Mouse (Mus musculus): ENCODE measurements at regions not wholly inside any gene's neighbourhood (a gene's known extent, or its start where the extent isn't known, plus 50 kb on each side); places are given as distances from the start of the nearest gene placed in this dataset.

GRCm38 (mm10) chr9:87894596-87894995, 163.5 kb upstream of the Tbx18 start:
- WGBS: 43% methylated on average over 3 of the region's 3 CpGs
- DNase-seq (ENCODE audit: low spot score): no peak
- no peaks in the 10 kb centered on the region for H3K36me3 ChIP-seq
- H3K27ac ChIP-seq (replicated peaks): peak overlapping the region; percentile 70
- no peaks in the 10 kb centered on the region for H3K9me3 ChIP-seq (replicated peaks)
- peak overlapping the region; percentile 23; the same call in 1 of the 2 replicates for H3K4me3 ChIP-seq
- H3K27me3 ChIP-seq (ENCODE audit: low read depth, poor library complexity, severe bottlenecking): no peaks in the 10 kb centered on the region
- peaks cover 20% of the 10 kb centered on the region for H3K4me1 ChIP-seq

DNA sequence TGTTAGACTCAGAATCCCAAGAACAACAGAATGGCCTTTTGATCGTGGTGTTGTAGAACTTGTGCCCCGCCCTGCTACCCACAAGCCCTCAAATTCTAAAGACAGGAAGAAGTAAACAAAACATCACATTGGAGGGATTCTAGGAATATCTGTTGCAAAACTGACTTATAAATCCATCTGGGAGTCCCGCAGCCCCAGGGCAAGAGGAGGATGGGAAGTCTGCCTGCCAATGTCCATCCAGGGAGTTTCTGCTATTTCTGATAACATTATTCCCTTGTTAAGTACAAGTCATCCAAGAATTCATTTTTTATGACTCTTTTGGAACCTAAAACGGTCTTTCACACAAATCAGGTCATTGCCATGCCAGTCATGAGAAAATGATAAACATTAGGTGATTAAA, 164.5 kb upstream of the Tbx18 start:
- Histone ChIP-seq H3K36me3 (no peaks in the 10 kb centered on the region), H3K4me1 (peaks cover 24% of the 10 kb centered on the region), H3K27me3 (ENCODE audit: low read depth, poor library complexity, severe bottlenecking) (no peaks in the 10 kb centered on the region), H3K27ac (replicated peaks) (no peak overlapping the region), H3K4me3 (no peak overlapping the region), H3K9me3 (replicated peaks) (no peaks in the 10 kb centered on the region)
- DNase-seq (ENCODE audit: low spot score): no peak
- WGBS: 88% methylated on average over 4 of the region's 4 CpGs

- no peak for DNase-seq (ENCODE audit: low spot score)
- no peak overlapping the region for H3K4me3 ChIP-seq
- no peaks in the 10 kb centered on the region for H3K27me3 ChIP-seq (ENCODE audit: low read depth, poor library complexity, severe bottlenecking)
- no peak overlapping the region for H3K27ac ChIP-seq (replicated peaks)
- no peaks in the 10 kb centered on the region for H3K36me3 ChIP-seq
- peaks cover 24% of the 10 kb centered on the region for H3K4me1 ChIP-seq
- 82% methylated on average over 3 of the region's 3 CpGs for WGBS
- no peaks in the 10 kb centered on the region for H3K9me3 ChIP-seq (replicated peaks)
These were observed 166.3 kb upstream of the Tbx18 start for GRCm38 (mm10) chr9:87897336-87897735.

- no peak overlapping the region for H3K4me3 ChIP-seq
- no peaks in the 10 kb centered on the region for H3K9me3 ChIP-seq (replicated peaks)
- H3K36me3 ChIP-seq: no peaks in the 10 kb centered on the region
- peaks cover 14% of the 10 kb centered on the region for H3K4me1 ChIP-seq
- DNase-seq (ENCODE audit: low spot score): no peak
- WGBS: 75% methylated on average over 5 of the region's 5 CpGs
- no peak overlapping the region for H3K27ac ChIP-seq (replicated peaks)
- no peaks in the 10 kb centered on the region for H3K27me3 ChIP-seq (ENCODE audit: low read depth, poor library complexity, severe bottlenecking)
These were observed 168.3 kb upstream of the Tbx18 start for GRCm38 (mm10) chr9:87899368-87899767.

DNA sequence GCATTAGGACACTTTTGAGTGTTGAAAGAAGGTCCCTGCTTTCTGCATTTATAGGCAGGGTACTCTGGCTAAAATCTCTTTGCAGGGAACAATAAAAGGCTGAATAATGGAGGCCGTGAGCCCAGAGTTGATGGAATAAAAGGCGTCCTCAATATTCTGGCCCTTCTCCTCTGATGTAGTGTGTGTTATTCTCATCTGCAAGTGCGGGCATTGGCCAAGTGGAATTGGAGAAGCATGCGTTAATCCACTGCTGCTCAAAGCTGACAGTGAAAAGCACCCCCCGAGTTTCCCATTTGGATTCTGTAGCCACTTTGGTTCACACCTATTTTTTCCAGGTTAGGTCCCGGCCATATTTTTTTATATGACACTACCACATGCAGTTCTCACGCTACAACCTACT, 168.7 kb upstream of the Tbx18 start:
- H3K4me1 ChIP-seq: peaks cover 10% of the 10 kb centered on the region
- H3K36me3 ChIP-seq: no peaks in the 10 kb centered on the region
- no peak for DNase-seq (ENCODE audit: low spot score)
- 80% methylated on average over 7 of the region's 7 CpGs for WGBS
- no peaks in the 10 kb centered on the region for H3K27me3 ChIP-seq (ENCODE audit: low read depth, poor library complexity, severe bottlenecking)
- H3K9me3 ChIP-seq (replicated peaks): no peaks in the 10 kb centered on the region
- no peak overlapping the region for H3K4me3 ChIP-seq
- H3K27ac ChIP-seq (replicated peaks): no peak overlapping the region

DNA sequence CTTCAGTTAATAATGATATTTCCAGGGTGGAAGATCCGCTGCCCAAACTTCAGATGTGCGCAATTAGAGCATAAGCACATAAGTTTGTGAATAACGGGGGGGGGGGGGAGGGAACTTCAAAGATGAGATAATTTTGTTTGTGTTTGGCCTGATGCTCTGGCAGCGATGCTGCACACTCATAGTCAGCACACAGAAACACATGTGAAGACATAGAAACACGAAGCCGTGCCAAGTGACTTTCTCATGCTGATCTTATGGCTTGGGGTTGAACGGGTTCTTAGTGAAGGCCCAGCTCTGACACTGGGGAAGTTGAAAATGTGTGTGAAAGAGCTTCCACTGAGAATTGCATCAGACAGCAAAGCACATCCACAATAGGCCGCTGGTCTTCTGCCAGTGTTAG, 190.2 kb upstream of the Tbx18 start:
- H3K9me3 ChIP-seq (replicated peaks): no peaks in the 10 kb centered on the region
- no peak overlapping the region for H3K27ac ChIP-seq (replicated peaks)
- no peaks in the 10 kb centered on the region for H3K4me1 ChIP-seq
- H3K36me3 ChIP-seq: no peaks in the 10 kb centered on the region
- H3K27me3 ChIP-seq (ENCODE audit: low read depth, poor library complexity, severe bottlenecking): no peaks in the 10 kb centered on the region
- H3K4me3 ChIP-seq: no peak overlapping the region
- no peak for DNase-seq (ENCODE audit: low spot score)
- 93% methylated on average over 8 of the region's 8 CpGs for WGBS

GRCm38 (mm10) chr9:87925151-87925550, 194.1 kb upstream of the Tbx18 start:
- no peak overlapping the region for H3K27ac ChIP-seq (replicated peaks)
- DNase-seq (ENCODE audit: low spot score): no peak
- no peaks in the 10 kb centered on the region for H3K4me1 ChIP-seq
- no peaks in the 10 kb centered on the region for H3K9me3 ChIP-seq (replicated peaks)
- WGBS: 93% methylated on average over 4 of the region's 4 CpGs
- no peaks in the 10 kb centered on the region for H3K27me3 ChIP-seq (ENCODE audit: low read depth, poor library complexity, severe bottlenecking)
- no peak overlapping the region for H3K4me3 ChIP-seq
- H3K36me3 ChIP-seq: no peaks in the 10 kb centered on the region

GRCm38 (mm10) chr9:87933230-87933629, 202.2 kb upstream of the Tbx18 start:
- Histone ChIP-seq H3K4me3 (no peak overlapping the region), H3K27me3 (ENCODE audit: low read depth, poor library complexity, severe bottlenecking) (no peaks in the 10 kb centered on the region), H3K4me1 (no peaks in the 10 kb centered on the region), H3K27ac (replicated peaks) (no peak overlapping the region), H3K9me3 (replicated peaks) (no peaks in the 10 kb centered on the region), H3K36me3 (no peaks in the 10 kb centered on the region)
- WGBS: 88% methylated on average over 5 of the region's 5 CpGs
- DNase-seq (ENCODE audit: low spot score): no peak

DNA sequence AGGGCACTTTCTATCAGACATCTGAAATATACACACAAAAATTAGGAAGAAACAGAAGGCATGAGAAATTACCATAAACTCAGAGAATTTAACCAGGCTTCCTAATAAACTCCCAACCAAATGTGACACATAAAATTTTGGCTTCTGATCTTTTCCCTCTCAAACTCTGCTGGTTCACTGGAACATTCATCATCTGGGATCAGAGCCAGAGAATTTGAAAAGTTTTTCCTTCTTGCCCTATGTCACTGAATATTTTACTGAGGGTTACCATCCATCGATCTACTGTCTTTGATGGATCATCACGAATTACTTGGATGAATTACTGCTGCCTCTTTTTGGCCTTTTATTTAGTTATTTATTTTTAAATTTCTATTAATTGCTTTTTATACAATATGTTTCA, 221.4 kb upstream of the Tbx18 start:
- H3K36me3 ChIP-seq: no peaks in the 10 kb centered on the region
- no peak overlapping the region for H3K4me3 ChIP-seq
- no peaks in the 10 kb centered on the region for H3K4me1 ChIP-seq
- no peak overlapping the region for H3K27ac ChIP-seq (replicated peaks)
- 97% methylated on average over 2 of the region's 2 CpGs for WGBS
- H3K9me3 ChIP-seq (replicated peaks): no peaks in the 10 kb centered on the region
- no peaks in the 10 kb centered on the region for H3K27me3 ChIP-seq (ENCODE audit: low read depth, poor library complexity, severe bottlenecking)
- DNase-seq (ENCODE audit: low spot score): no peak

- Histone ChIP-seq H3K27ac (replicated peaks) (no peak overlapping the region), H3K27me3 (ENCODE audit: low read depth, poor library complexity, severe bottlenecking) (no peaks in the 10 kb centered on the region), H3K36me3 (no peaks in the 10 kb centered on the region), H3K4me1 (no peaks in the 10 kb centered on the region), H3K9me3 (replicated peaks) (no peaks in the 10 kb centered on the region), H3K4me3 (no peak overlapping the region)
- no peak for DNase-seq (ENCODE audit: low spot score)
These were observed 223.9 kb upstream of the Tbx18 start for GRCm38 (mm10) chr9:87954941-87955340.

DNA sequence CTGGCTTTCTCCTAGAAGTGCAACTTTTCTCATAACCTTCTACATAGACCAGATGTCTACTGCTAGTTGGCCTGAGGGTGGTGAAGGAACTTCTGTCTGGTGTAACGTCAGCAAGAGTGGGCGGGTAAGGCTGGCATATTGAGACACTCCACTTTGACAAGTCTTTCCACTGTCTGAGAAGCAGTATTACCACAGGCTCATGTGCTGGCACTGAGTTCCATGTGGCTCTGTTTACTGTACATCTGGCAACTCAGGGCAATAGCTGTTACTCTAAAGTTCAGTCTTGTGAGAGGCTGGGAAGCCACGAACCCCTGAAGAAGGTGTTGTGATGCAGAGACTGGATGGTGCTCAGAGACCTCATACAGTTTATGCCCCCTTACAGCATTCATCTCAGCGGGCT, 230.7 kb upstream of the Tbx18 start:
- 89% methylated on average over 4 of the region's 4 CpGs for WGBS
- no peaks in the 10 kb centered on the region for H3K9me3 ChIP-seq (replicated peaks)
- no peak for DNase-seq (ENCODE audit: low spot score)
- H3K27ac ChIP-seq (replicated peaks): no peak overlapping the region
- no peaks in the 10 kb centered on the region for H3K36me3 ChIP-seq
- H3K4me3 ChIP-seq: no peak overlapping the region
- H3K4me1 ChIP-seq: no peaks in the 10 kb centered on the region
- no peaks in the 10 kb centered on the region for H3K27me3 ChIP-seq (ENCODE audit: low read depth, poor library complexity, severe bottlenecking)

GRCm38 (mm10) chr9:87964508-87964907, 233.4 kb upstream of the Tbx18 start:
- Histone ChIP-seq H3K36me3 (no peaks in the 10 kb centered on the region), H3K4me1 (no peaks in the 10 kb centered on the region), H3K27me3 (ENCODE audit: low read depth, poor library complexity, severe bottlenecking) (no peaks in the 10 kb centered on the region), H3K4me3 (no peak overlapping the region), H3K27ac (replicated peaks) (no peak overlapping the region), H3K9me3 (replicated peaks) (no peaks in the 10 kb centered on the region)
- no peak for DNase-seq (ENCODE audit: low spot score)
- 69% methylated on average over 2 of the region's 2 CpGs for WGBS

- no peaks in the 10 kb centered on the region for H3K36me3 ChIP-seq
- no peak overlapping the region for H3K27ac ChIP-seq (replicated peaks)
- WGBS: 78% methylated on average over 3 of the region's 3 CpGs
- no peak overlapping the region for H3K4me3 ChIP-seq
- H3K9me3 ChIP-seq (replicated peaks): no peaks in the 10 kb centered on the region
- no peak for DNase-seq (ENCODE audit: low spot score)
- H3K4me1 ChIP-seq: no peaks in the 10 kb centered on the region
- no peaks in the 10 kb centered on the region for H3K27me3 ChIP-seq (ENCODE audit: low read depth, poor library complexity, severe bottlenecking)
These were observed 234.2 kb upstream of the Tbx18 start for GRCm38 (mm10) chr9:87965103-87965780.
